In genomic region chr5:151371130-151371529, GRCm38 (mm10) we compare ENCODE assay signal across 24 mouse cellular contexts. TPM values are rescaled to one million over a fixed set of nuclear protein-coding genes. Genes with fewer than 3 reads are reported as not detected.
"Had no signal": no experiment of that assay in that cellular context is flagged by ENCODE, and none has a peak within 500 bp of the region (broad histone marks: within the 10 kb centered on the region; RNA-seq: fewer than 3 reads in every experiment).

No protein-coding gene starts in this region.

- H3K9ac ChIP-seq: lung, embryonic 14.5 days; midbrain, embryonic 12.5 days; neural tube, embryonic 13.5 days; neural tube, embryonic 15.5 days; stomach, embryonic 15.5 days had no signal

- H3K27ac ChIP-seq: midbrain, embryonic 10.5 days; midbrain, embryonic 12.5 days; neural tube, embryonic 13.5 days; neural tube, embryonic 15.5 days; stomach, embryonic 15.5 days; stomach, postnatal 0 days had no signal

- DNase-seq: lung, adult 18-20 months; lung, embryonic 14.5 days; lung, postnatal 10 days; lung, postnatal 4 days; midbrain, embryonic 14.5 days; retina, postnatal 1 day; right cerebral cortex, adult 18-20 months; thymus, adult 2 months; thymus, postnatal 25 days; thymus, postnatal 4 days had no signal

- H3K4me2 ChIP-seq: lung, embryonic 14.5 days; midbrain, embryonic 12.5 days; neural tube, embryonic 13.5 days; neural tube, embryonic 15.5 days; stomach, embryonic 15.5 days had no signal

- H3K27me3 ChIP-seq: midbrain, embryonic 12.5 days; neural tube, embryonic 13.5 days; neural tube, embryonic 15.5 days; stomach, embryonic 15.5 days had no signal

- H3K9me3 ChIP-seq: midbrain, embryonic 10.5 days; midbrain, embryonic 12.5 days; neural tube, embryonic 13.5 days; neural tube, embryonic 15.5 days; stomach, embryonic 15.5 days had no signal

- H3K4me3 ChIP-seq: midbrain, embryonic 10.5 days; midbrain, embryonic 12.5 days; neural tube, embryonic 13.5 days; neural tube, embryonic 15.5 days; stomach, embryonic 15.5 days had no signal

- H3K36me3 ChIP-seq: midbrain, embryonic 10.5 days; midbrain, embryonic 12.5 days; neural tube, embryonic 13.5 days; neural tube, embryonic 15.5 days; stomach, embryonic 15.5 days had no signal

RNA-seq across cellular contexts. Expression of gene Gm42906, which starts 56.8 kb away (rescaled TPM):
- total RNA-seq: megakaryocyte, adult 5-6 weeks; megakaryocyte-erythroid progenitor cell, adult 5-6 weeks had no signal
- polyA plus RNA-seq: liver, embryonic 16.5 days; lung, embryonic 14.5 days; lung, embryonic 16.5 days; midbrain, embryonic 10.5 days; midbrain, embryonic 12.5 days; midbrain, embryonic 14.5 days; midbrain, embryonic 16.5 days; neural tube, embryonic 11.5 days; neural tube, embryonic 13.5 days; neural tube, embryonic 15.5 days; spleen, adult 2 months; stomach, embryonic 15.5 days; testis, adult 2 months; thymus, adult 2 months had no signal
